Mouse (Mus musculus) thymus, postnatal 10 days (tissue): ENCODE data around the gene Zfp87.
A peak's percentile ranks its signal among the peaks of the same experiment; 100 is the strongest.

ENCODE experiments used
- DNase-seq, 2 experiments: peaks; one replicate each; pipeline ENCODE4 v3.0.0; 2021; ENCODE audit warnings: low spot score in 2 of 2

The Zfp87 gene

GRCm38 (mm10) chr13:67525753-67526410, at the start of gene Zfp87, which contains the start of gene Gm26965:
Gene Zfp87 (minus strand): TSS chr13:67526177.
Gene Gm26965 (minus strand): TSS chr13:67526151.
- peak; percentile 90 to 91 for DNase-seq

GRCm38 (mm10) chr13:67572591-67573189, 46.7 kb upstream of the Zfp87 start:
- DNase-seq: no peak

GRCm38 (mm10) chr13:67553730-67554129, 27.8 kb upstream of the Zfp87 start, which contains the start of gene Zfp748:
Gene Zfp748 (minus strand): TSS chr13:67553830.
- DNase-seq: no peak

GRCm38 (mm10) chr13:67552505-67553346, 26.7 kb upstream of the Zfp87 start:
- DNase-seq: peak; percentile 77 to 79

DNA sequence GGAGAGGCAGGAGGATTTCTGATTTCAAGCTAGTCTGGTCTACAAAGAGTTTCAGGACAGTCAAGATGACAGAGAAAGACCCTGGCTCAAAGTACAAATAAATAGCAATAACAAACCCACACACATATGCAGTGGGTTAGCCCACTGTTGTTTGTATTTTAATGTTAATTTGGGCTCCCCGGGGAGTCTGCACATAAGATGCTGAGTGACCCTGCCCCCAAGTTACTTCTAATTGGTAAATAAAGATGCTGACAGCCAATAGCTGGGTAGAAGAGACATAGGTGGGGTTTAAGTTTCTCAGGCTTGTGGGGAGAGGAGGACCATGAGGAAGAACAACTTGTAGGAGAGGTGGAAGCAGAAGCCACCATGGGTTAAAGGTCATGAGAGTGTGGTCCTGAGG, 20.0 kb upstream of the Zfp87 start:
- no peak for DNase-seq

DNA sequence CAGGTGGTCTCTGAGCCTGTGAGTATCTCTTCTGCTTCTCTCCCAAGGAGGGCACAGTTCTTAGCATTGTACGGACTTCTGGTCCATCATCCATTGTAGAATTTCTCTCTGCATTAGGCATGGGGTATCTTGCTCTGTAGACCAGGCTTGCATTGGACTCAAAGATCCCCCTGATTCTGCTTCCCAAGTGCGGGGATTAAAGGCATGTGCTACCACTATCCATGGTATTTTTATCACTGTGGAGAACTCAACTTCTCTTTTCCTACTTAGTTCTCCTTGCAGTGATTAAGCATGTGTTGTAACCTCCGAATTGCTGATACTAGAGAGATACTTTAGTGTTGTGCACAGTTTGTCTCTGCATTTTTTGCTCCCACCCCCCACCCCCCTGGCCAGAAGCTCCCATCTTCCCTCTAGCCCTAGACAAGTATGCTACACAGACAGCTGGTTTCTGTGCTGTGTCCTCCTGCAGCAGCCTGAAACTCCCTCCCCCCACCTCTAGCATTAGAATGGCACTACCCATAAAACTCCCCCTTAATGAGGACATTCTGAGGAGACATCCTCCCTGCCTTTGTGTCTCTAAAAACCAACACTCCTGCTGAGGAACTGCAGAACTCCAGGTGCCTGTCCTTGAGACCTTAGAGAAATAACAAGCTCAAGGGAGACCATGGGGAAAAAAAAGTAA, 1.2 kb upstream of the Zfp87 start:
- no peak for DNase-seq

GRCm38 (mm10) chr13:67500908-67501307, 25.1 kb downstream of the Zfp87 start:
- no peak for DNase-seq

DNA sequence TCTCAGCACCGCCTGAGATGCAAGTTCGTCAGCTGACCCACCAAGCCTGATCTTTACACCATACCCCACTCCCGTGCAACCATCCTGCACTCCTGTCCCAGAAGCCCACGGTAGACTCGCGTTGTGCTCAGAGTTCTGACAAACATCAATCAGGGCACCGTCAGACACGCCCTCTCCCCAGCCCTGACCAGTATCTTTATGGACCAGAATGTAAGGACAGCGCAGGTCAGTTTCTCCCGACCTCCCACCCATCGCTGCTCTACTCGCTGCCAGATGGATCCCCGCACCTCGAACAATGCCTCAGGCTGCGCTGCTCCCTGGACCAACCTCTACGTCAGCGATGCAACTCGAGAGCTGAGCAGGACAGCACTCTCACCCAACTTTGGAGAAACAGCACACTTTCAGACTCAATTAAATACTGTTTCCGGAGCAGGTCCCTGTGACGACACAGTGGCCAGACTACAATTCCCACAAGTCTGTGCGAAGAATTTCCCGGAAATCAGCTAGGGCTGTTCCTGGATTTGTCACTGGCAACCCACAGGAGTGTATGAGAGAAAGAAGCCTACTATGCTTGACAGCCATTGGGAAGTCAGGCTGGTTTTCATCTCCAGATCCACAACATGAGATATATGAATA, 25.8 kb downstream of the Zfp87 start, which contains the start of gene Zfp58:
Gene Zfp58 (minus strand): TSS at position 472 of the 636 bp plus-strand sequence.
- peak; percentile 71 to 74 for DNase-seq

DNA sequence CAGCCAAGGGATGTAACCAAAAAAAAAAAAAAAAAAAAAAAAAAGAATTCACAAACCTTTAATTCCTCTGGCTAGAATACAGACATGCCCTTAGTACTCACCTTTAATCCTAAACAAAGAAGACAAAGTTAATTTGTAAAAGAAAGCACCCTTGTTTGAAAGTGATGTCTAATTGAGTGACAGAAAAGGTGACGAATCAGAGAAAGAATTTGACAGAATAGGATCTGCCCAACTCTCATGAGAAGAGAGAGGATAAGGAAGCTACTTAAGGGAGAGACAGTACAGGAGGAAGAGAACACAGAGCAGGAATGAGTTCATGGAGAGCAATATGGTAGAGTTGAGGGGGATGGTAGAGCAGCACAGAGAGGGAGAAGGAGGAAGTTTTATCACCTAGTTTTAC, 30.3 kb downstream of the Zfp87 start:
- no peak for DNase-seq

GRCm38 (mm10) chr13:67484424-67484811, 41.6 kb downstream of the Zfp87 start:
- peak in 1 of 2 experiments; percentile 5 for DNase-seq

DNA sequence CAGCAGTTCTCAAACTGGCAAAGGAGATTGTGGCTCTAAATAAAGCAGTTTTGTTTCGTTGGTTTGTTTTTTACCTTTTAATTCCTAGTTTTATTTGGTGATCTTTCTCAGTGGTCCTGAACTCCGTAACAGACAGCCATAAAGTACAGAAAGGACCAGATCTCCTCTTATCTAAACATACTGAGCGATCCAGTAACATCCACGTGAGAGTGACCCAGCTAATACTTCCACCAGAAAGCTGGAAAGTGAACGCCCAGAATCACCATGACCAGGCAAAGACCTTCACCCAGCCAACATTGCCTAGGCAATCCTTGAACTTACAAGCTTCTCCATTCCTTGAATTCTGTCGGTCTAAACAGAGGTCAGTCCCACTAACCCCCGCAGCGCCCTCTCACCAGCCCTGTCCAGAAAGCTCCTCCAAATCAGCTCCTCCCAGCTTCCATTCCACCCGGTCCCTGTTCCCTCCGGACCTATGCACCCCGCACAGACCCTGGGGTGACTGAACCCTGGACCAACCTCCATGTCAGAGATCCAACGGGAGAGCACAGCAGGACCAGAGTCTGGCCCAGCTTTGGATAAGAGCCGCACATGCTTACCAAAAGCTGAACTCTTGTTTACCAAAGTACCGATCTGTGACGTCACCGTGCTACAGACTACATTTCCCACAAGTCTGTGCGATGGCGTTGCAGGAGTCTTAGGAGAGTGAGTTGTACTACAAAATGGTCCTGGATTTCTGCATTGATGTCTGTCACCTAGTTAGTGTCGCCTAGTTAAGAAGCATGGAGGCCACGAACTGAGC, 42.2 kb downstream of the Zfp87 start, which contains the start of gene Zfp874b:
Gene Zfp874b (minus strand): TSS at position 634 of the 799 bp plus-strand sequence.
- peak; percentile 78 to 82 for DNase-seq

- DNase-seq: no peak
Measured at GRCm38 (mm10) chr13:67481528-67481927, 44.4 kb downstream of the Zfp87 start.

- DNase-seq: no peak
Measured at GRCm38 (mm10) chr13:67469274-67469673, 56.7 kb downstream of the Zfp87 start.
